Mouse (Mus musculus) lung, postnatal 0 days (tissue): Measurements from ENCODE around the gene Ifnk. TPM values are rescaled to one million over a fixed set of nuclear protein-coding genes. Genes with fewer than 3 reads are reported as not detected.

Source experiments
- ATAC-seq: fragments of 200-750 bp; cut with Nextera tagmentation; 2 replicates; pipeline ENCODE4 v1.8.0; 2017; ENCODE audit warnings: moderate library complexity
- DNase-seq: peaks from one replicate; pipeline ENCODE4 v3.0.0-alpha.2; 2016; ENCODE audit warnings: low spot score
- H3K27ac ChIP-seq: fragments of 300-500 bp; sonication (generic); 2 replicates; pipeline ENCODE4 v1.5.1; 2014; ENCODE audit warnings: antibody characterized with exemption, mild to moderate bottlenecking, low read length, mixed read lengths
- H3K27me3 ChIP-seq: fragments of 300-500 bp; sonication (generic); replicated peaks from 2 replicates; pipeline ENCODE4 v1.6.1; 2014; ENCODE audit warnings: low read length, mixed read lengths; ENCODE audit not compliant: insufficient read depth
- H3K36me3 ChIP-seq: fragments of 300-500 bp; sonication (generic); 2 replicates; pipeline ENCODE4 v1.6.1; 2014; ENCODE audit warnings: low read length, mixed read lengths; ENCODE audit not compliant: insufficient read depth
- H3K4me1 ChIP-seq: fragments of 300-500 bp; sonication (generic); 2 replicates; pipeline ENCODE4 v1.6.1; 2014; ENCODE audit warnings: antibody characterized with exemption, low read depth, low read length, mixed read lengths; ENCODE audit not compliant: insufficient read depth
- H3K4me2 ChIP-seq: fragments of 300-500 bp; sonication (generic); replicated peaks from 2 replicates; pipeline ENCODE4 v1.6.1; 2014; ENCODE audit warnings: low read depth, mild to moderate bottlenecking, low read length, moderate library complexity, mixed read lengths
- H3K4me3 ChIP-seq: fragments of 300-500 bp; sonication (generic); 2 replicates; pipeline ENCODE4 v1.5.1; 2014; ENCODE audit warnings: low read depth, low read length
- H3K9ac ChIP-seq: fragments of 300-500 bp; sonication (generic); replicated peaks from 2 replicates; pipeline ENCODE4 v1.6.1; 2014; ENCODE audit warnings: low read depth, mild to moderate bottlenecking
- H3K9me3 ChIP-seq: fragments of 300-500 bp; sonication (generic); 2 replicates; pipeline ENCODE4 v1.6.1; 2016; ENCODE audit warnings: low read length, mixed read lengths
- CTCF ChIP-seq: IDR thresholded peaks from 2 replicates; pipeline ENCODE4 v1.5.1; 2016; ENCODE audit warnings: antibody characterized with exemption, mild to moderate bottlenecking
- EP300 ChIP-seq: IDR thresholded peaks from 2 replicates; pipeline ENCODE4 v1.6.1; 2016; ENCODE audit warnings: antibody characterized with exemption, mild to moderate bottlenecking, control low read depth
- WGBS: fragments of 180-500 bp; shearing (Covaris S2); extraction: QIAGEN DNeasy Blood & Tissue Kit; methylation state at CpG from one replicate; pipeline ENCODE4 v1.1.7; 2014; 5-methylcytosine and 5-hydroxymethylcytosine counted together
- polyA plus RNA-seq: library from polyadenylated mRNA; unstranded; fragments of >200 nt; fragmentation: Nextera tagmentation; extraction: Ambion mirVana; gene quantifications from 2 replicates; pipeline ENCODE4 v1.2.1, GENCODE M21; 2015

The Ifnk gene
- polyA plus RNA-seq, 1 experiment from 2014 or later, result 0.16 TPM

DNA sequence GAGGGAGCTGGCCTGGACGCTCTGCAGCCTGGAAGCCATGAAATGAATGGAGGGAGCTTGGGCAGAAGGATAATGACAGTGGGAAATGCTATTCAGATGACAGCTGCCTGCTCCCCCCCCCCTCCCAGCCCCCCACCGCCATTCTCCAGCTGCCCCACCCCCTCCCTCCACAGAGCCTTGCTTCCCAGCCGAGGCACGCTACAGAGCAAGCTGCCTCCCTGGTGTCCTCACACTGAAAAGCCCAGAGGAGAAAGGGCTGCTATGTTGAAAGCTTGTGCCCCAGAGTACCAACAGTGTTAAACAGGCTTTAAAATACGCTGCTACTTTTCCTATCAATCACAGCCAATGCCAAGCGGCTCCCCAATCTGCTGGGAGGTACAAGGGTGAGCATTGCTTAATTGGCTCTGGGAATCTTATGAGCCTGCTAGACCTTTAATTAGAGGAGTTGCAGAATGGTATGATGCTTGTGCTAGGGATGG is 26.5 kb upstream of the Ifnk start:
- Histone ChIP-seq H3K4me1 (no peaks in the 10 kb centered on the region; the same call in 1 of the 2 replicates), H3K9me3 (no peaks in the 10 kb centered on the region), H3K4me3 (no peak overlapping the region), H3K4me2 (no peak overlapping the region), H3K27ac (no peak overlapping the region), H3K27me3 (no peaks in the 10 kb centered on the region), H3K36me3 (no peaks in the 10 kb centered on the region), H3K9ac (no peak overlapping the region)
- no peak for DNase-seq
- ATAC-seq, result no peak
- TF ChIP-seq CTCF (no peak), EP300 (no peak)
- 34% methylated on average over 6 of the region's 6 CpGs for WGBS

DNA sequence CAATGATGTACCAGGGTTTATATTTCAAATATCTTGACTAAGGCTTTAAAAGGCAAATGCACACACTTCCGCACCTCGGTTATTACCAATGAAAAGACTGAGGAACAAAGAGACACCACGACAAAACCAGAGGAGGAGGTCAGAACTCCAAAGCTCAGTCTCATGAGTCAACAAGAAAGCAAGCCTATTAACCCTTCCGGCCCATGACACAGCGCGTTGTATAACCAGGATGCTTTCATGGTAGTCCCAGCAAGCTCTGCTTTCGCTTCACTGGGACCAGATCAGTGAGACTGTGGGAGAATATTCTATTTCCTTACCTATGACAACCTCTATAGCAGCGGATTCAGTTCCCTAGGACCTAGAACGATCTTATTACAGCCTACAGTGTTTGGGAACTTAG is 25.1 kb upstream of the Ifnk start:
- ATAC-seq, result no peak

DNA sequence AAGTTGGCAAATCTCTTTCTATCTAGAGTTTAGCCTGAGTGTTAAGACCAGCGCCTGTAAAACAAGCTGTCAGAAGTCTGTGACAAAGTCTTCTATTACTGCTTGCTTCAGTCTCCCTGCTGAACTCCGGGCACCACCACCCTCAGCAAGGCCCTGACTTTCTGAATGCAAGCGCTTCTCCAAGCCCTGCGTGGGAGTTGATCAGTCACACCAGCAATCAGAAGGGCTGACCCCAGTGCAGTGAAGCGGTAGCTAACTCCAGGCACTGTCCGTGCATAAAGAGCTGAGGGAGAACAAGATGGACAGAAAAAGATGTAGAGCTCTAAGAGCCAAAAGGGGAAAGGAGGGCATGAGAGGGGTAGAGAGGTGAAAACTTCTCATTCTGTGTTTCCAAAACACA is 24.1 kb upstream of the Ifnk start:
- DNase-seq, result no peak
- Histone ChIP-seq H3K9me3 (no peaks in the 10 kb centered on the region), H3K9ac (no peak overlapping the region), H3K4me3 (no peak overlapping the region), H3K36me3 (no peaks in the 10 kb centered on the region), H3K27me3 (no peaks in the 10 kb centered on the region), H3K27ac (no peak overlapping the region), H3K4me1 (no peaks in the 10 kb centered on the region; the same call in 1 of the 2 replicates), H3K4me2 (no peak overlapping the region)
- ATAC-seq, result no peak
- no peak for TF ChIP-seq EP300
- TF ChIP-seq CTCF, result no peak
- 53% methylated on average over 6 of the region's 6 CpGs for WGBS

More for the DNA sequence above, 25.1 kb upstream of the Ifnk start:
- H3K4me2 ChIP-seq, result no peak overlapping the region
- no peak overlapping the region for H3K9ac ChIP-seq
- H3K27me3 ChIP-seq, result no peaks in the 10 kb centered on the region
- no peaks in the 10 kb centered on the region for H3K36me3 ChIP-seq
- H3K4me1 ChIP-seq, result no peaks in the 10 kb centered on the region; the same call in 1 of the 2 replicates
- no peak overlapping the region for H3K27ac ChIP-seq
- TF ChIP-seq EP300, result no peak
- TF ChIP-seq CTCF, result no peak
- DNase-seq, result no peak
- no peak overlapping the region for H3K4me3 ChIP-seq
- H3K9me3 ChIP-seq, result no peaks in the 10 kb centered on the region
- WGBS, result 81% methylated on average over 9 of the region's 9 CpGs

DNA sequence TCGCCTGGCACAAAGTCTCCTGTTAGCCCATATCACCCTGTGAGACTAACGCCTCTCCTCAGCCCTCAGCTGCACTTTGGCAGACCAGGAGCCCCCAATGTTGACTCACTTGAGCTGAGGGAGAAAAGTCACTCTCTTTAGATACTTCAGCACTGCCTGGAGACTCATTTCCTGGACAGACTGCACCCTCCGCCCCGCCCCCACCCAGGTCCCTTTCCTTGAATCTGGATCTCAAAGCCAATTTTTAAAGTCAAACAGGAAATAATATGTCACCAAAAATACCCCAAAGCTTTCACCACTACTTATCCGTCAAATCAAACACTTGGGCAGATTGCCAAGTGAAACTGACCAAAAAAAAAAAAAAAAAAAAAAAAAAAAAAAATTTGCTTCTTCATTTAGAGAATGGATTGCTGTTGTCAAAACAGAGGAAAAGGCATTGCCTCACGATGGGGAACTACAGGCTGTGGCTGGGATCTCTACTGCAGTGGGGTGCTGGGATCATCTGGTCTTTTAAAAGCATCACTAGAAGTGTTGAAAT is 21.4 kb upstream of the Ifnk start:
- no peaks in the 10 kb centered on the region for H3K27me3 ChIP-seq
- ATAC-seq, result peak; percentile 86
- WGBS, result 7% methylated on average over 6 of the region's 6 CpGs
- H3K4me2 ChIP-seq, result 0 out of 2 replicates have a peak overlapping the region, but pooled peaks have one; percentile 6
- peak; percentile 76 for DNase-seq
- H3K9ac ChIP-seq, result no peak overlapping the region
- H3K27ac ChIP-seq, result peak overlapping the region; percentile 39; the same call in 1 of the 2 replicates
- no peaks in the 10 kb centered on the region; the same call in 1 of the 2 replicates for H3K4me1 ChIP-seq
- H3K9me3 ChIP-seq, result no peaks in the 10 kb centered on the region
- no peak for TF ChIP-seq CTCF
- H3K36me3 ChIP-seq, result no peaks in the 10 kb centered on the region
- no peak overlapping the region for H3K4me3 ChIP-seq

DNA sequence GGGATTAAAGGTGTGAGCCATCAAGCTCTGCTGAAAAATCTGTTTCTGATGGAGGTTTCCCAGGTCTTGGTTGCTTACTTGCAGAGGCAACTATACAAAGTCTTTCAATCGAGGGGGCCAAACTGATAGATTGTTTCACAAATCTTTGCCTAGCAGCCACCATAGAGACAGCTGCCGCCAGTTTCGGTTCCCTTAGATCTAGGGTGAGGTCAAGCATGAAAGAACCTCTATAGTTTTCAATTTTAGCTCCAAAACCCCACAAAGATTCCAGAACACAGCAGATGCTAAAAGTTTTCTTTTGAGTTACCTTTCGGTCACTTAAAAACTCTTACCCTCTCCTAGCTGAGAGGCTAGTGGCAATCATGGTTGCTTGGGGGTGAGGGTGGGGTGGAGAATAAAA is 20.3 kb upstream of the Ifnk start:
- H3K27me3 ChIP-seq, result no peaks in the 10 kb centered on the region
- no peak overlapping the region for H3K4me2 ChIP-seq
- no peaks in the 10 kb centered on the region for H3K9me3 ChIP-seq
- H3K4me1 ChIP-seq, result no peaks in the 10 kb centered on the region; the same call in 1 of the 2 replicates
- H3K9ac ChIP-seq, result no peak overlapping the region
- no peak overlapping the region for H3K4me3 ChIP-seq
- no peak for ATAC-seq
- TF ChIP-seq CTCF, result no peak
- no peak for TF ChIP-seq EP300
- no peak overlapping the region for H3K27ac ChIP-seq
- no peak for DNase-seq
- H3K36me3 ChIP-seq, result no peaks in the 10 kb centered on the region
- 89% methylated on average over 4 of the region's 4 CpGs for WGBS

DNA sequence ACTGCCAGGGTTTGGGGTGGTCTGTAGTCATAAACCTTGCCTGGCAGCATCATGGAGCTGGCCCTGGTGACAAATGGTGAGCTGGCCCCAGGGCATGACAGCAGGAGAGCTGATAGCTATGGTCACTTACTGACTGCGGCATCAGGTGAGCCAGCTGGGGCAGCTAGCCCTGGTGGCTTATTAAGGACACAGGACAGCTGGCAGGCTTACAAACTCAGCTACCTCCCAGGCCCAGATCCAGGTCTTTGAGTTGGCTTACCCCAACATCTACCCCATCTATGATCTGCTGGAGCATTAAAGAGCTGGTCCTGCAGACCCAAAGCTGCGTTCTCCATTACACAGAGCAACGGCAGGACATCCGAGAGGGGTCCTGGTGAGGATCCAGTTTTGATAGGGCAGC is 18.4 kb upstream of the Ifnk start:
- DNase-seq, result no peak
- TF ChIP-seq CTCF (no peak), EP300 (no peak)
- no peak for ATAC-seq
- H3K36me3 ChIP-seq, result no peaks in the 10 kb centered on the region
- no peaks in the 10 kb centered on the region for H3K9me3 ChIP-seq
- no peaks in the 10 kb centered on the region for H3K27me3 ChIP-seq
- no peak overlapping the region for H3K27ac ChIP-seq
- no peaks in the 10 kb centered on the region; the same call in 1 of the 2 replicates for H3K4me1 ChIP-seq
- no peak overlapping the region for H3K9ac ChIP-seq
- H3K4me3 ChIP-seq, result no peak overlapping the region
- no peak overlapping the region for H3K4me2 ChIP-seq
- WGBS, result 88% methylated on average over 4 of the region's 4 CpGs
